Mouse (Mus musculus): Measurements from ENCODE around the gene Mlc1.
A peak's percentile ranks its signal among the peaks of the same experiment; 100 is the strongest.

Gene Mlc1

DNA sequence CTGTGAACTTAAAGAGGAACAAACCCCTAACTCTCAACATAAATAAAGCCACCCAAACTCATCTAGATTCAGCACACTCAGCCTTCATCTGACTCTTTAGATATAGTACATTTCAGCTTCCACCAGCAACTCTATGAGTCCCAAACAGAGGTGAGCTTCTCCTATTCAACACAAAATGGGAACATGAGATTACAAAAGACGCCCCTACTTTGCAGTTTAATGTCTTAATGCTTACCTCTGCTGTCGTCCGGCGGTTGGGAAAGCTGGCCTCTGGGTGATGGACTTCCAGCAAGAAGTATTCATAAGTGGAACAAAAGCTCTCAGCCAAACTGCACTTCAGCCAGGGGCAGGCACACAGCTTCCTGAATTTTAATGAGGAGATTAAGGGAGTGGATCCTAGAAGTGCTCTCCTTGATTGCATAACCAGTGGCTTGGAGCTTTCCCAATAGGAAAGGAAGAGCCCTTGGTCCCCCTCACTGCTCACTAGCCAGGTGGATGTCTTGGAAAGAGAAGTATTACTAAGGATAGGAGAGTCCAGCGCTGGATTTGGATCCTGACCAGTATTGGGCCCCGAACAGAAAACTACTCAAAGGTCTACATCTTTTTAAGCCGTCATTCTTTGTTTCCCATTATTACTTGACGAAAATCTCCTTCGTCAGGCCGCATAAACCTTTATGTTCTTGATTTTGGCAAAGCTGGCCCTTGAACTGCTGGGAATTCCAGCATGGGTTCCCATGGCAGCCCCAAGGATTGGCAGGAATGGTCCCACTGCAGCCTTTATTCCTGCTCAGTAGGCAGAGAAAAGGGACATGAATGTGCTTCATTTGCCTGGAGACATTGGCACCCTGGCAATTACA, at the start of gene Mlc1:
Gene Mlc1, minus strand, starts transcription at position 727 of the 857 bp plus-strand sequence.
- no peak for DNase-seq

DNA sequence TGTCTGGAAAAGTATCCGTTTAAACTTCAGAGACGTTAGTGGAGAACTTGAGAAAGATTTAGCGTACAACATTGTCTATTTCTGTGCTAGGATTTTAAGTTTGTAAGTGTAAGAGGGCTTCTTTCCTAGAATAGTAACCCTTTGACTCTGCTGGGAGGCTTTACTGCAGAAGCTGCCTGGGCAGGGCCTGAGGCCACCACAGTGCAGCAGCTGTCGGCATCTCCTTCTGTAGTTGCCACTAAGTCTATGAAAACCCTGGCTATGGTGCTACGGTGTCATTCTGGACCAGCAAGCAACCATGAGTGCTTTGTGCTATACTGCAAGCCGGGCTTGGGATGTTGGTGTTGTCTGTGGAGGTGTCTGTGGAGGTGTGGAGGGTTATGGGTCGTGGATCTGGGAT, 41.7 kb upstream of the Mlc1 start:
- no peak for DNase-seq

DNA sequence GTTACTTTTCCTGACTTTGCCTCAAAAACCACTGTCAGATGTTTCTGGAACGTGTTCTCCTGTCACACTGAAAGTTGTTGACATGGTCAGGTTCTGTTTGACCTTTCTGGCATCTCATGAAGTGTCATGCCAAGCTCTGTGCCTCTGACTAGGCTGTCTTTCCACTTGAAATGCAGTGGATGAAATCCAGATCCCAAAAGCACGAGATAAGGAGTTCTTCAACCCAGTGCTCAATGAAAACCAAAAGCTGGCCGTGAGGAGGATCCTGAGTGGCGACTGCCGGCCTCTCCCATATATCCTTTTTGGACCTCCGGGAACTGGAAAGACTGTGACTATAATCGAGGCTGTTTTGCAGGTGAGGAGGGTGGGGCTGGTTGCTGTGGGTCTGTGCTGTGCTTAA, 41.3 kb upstream of the Mlc1 start:
- DNase-seq, result no peak

DNA sequence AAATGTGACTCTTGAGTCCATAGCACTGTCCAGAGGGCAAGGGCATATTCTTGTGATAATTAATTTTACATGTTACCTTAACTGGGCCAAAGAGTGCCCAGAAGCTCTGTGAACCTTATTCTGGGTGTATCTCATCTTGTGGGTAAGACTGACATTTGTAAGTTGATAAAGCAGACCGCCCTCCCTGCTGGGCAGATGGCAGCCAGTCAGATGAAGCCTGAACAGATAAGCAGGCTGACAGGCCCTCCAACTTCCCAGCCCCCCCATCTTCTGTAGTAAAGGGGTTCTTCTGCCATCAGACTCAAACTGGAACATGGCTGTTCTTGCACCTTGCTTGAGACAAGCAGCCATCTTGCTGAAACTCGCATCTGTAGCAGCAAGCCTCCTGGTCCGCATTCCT, 37.9 kb upstream of the Mlc1 start:
- DNase-seq, result no peak

DNA sequence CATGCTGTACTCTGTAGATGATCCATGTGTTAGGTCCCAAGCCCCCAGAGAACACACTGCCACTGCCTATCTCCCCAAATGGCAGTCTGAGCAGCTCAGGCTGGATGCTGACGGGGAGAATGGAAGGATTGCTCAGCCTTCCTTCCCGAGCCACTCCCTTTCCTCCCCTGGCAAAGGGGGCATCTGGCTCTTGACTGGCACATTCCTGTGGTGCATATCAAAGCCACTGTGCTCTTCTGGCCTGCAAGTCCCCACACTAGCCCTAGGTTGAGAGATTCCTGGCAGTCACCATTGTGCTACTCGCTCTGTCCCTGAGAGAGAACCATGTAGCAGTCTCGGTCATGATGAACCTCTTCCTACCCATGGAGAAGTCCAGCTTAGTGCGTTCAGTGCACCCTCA, 29.0 kb upstream of the Mlc1 start:
- no peak for DNase-seq

DNA sequence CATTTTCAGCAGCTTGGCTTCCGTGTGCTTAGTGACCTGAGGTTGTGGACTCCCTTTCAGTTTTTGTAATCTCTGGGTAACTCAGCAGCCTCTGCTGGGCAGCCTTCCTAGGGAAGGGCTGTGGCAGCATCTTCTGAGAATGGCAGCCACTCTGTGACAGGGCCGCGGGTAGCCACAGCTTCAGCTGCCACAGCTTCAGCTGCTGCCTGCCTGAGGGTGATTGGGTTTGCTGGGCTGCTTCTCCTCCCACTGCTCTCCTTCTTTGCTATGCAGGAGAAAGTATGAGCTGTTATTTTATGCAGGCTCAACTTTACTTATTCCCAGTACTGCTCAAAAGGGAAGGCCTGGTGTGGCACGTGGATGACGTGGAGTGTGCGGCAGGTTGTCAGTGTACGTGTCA, 28.2 kb upstream of the Mlc1 start:
- no peak for DNase-seq

DNA sequence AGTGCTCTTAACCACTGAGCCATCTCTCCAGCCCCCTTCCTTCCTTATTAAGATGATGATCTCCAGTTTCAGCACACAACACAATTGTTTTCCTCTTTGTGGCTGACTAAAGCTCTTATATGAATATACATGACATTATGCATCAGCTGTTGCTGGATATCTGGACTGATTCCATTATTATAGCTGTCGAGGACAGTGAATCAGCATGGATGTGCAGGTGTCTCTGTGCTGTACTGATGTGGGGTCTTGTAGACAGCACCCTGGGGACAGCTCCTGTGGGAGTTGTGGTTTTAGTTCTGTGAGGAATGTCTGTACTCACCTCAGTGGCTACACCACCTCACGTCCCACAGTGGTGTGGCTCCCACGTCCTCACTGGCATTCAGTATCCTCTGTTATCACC, 22.4 kb upstream of the Mlc1 start:
- no peak for DNase-seq

DNA sequence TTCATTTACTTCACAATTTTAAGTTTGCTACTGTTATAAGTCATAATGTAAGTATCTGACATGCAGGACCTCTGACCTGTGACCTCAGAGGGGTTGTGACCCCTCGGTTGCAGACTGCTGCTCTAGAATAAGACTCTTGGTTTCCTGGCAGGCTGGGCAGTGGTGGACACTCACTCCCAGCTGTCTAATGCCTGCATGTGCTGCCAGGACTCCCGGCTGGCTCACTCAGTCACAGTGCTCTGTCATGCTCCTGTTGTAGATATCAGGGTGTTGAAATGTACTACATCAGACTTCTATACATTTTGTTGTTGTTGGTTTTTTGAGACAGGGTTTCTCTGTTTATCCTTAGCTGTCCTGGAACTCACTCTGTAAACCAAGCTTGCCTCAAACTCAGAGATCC, 21.6 kb upstream of the Mlc1 start:
- DNase-seq, result no peak

DNA sequence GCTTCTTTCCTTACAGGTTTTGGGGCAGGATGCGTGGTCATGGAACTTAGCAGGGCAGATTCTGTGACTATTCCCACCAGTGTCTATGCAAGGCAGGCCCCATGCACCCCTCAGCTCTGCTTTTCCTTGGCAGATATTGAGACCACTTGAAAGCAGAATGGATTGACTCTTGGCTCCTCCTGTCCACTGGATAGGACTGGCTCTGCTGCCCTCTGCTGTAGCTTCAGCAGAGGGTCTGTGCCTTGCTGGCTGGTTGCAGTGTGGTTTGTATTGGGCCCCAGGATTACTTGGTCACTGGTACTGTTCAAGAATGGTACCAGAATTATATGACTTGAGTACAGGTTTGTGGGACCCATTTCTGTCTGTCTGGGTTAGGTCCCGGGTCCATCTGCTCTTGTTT, 20.3 kb upstream of the Mlc1 start:
- DNase-seq, result peak; percentile 10

DNA sequence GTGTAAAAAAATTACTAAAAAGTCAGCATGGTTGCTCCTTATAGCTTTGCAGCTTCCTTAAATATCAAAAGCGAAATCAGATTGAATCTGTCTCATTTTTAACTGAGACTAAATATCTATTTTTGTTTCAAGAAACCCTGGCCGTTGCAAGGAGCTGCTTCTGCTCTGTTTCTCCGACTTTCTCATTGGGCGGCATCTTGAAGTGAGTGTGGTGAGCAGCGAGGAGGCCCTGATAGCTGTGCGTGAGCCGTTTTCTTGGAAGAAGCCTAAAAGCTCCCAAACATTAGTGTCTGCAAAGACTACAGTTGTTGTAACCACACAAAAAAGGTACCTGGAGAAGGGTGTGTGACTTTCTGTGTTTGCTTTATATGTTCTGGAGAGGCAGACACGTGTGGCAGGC, 19.8 kb upstream of the Mlc1 start:
- DNase-seq, result no peak

DNA sequence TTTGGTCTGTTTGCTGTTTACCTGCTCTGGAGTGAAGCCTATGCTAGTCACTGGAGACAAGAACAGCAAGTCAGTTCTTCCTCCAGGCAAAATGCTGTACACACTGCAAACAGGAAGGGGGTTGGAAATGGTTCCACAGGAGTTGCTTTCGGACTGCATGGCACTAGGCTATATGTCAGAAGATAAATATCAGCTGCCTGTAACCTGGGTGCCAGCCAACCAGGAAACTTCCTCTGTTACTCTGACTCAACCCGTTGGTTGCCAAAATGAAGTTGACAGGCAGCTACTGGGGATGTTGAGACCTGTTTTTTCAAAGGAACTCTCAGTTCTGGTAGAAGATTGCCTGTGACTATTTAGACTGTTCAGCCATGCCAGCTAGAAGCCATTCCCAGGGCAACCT, 10.4 kb upstream of the Mlc1 start:
- DNase-seq, result no peak

DNA sequence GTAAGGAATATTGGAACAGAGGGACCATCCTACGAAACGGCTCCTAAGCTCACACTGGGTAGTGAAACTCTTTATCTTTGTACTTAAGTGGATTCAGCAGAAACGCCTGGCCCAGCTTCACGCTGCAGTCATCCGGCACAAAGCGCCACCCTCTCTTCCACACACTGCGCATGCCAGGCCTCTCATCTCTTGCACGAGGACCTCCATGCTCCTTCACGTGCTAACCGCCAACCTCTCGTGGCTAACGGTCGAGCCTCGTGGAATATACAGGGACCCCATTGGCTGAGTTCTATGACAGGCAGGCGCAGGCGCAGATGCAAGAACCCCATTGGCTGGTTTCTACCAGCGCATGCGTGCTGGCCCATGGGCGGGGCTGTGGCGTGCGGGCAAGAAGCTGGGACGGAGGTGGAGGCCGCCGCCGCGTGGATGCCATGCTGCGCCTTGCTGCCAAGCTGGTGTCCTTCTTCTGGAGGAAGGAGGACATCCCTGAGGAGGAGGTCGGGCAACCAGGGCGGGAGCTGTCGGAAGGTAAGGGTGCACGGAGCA, 3.8 kb upstream of the Mlc1 start, which contains the start of gene Mov10l1:
Gene Mov10l1, plus strand, starts transcription at position 376 of the 546 bp plus-strand sequence.
- no peak for DNase-seq

DNA sequence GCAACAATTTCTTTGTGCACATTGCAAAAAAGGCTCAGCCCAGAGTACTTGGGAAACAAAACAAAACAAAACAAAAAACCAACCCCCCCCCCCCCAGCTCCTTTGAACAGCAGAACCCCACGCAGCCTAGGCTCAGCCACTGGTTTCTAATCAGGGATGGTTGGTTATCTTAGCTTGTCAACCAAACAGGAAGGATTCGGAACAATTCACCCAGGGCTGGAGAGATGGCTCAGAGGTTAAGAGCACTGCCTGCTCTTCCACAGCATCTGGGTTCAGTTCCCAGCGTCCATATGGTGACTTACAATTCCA, 285 bp upstream of the Mlc1 start:
- DNase-seq, result no peak

DNA sequence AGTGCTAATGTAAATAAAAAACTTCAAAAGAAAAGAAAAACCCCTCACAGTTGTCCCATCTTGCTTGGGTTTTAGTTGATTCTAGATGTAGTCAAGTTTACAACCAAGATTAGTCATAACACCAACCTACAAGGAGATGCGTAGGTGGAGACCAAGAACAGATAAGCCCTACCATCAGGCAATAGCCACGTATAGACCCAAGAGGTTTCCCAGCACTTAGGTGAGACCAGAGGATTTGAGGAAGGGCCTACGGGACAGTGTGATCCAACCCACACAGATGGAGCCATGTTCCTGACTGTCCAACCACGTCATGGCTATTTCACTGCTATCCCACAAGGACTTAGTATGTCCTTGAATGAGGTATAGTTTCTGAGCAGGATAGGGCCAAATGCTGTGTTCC, 6.5 kb downstream of the Mlc1 start:
- no peak for DNase-seq

DNA sequence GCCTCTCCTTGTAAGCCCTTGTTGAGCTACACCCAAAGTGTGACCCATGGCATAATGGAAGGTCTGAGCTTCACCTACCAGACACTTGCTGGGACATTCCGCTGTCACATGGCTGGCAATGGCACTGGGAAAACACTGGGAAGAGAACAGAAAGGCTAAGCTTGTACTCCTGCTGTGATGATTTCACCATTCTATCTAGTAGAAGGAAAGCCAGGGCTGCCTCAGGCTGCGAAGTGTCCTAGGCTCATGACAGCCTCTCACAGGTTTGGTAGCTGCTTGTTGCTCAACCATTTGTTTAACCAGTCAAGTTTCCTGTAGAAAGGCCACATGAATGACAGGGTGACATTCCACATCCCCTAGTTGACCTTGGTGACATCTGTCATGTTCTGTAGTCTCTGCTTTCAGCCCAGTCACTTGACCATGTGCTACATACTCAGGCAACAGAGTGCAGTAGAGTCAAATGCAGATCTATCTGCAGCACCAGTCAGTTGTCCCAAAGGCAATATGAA, 14.7 kb downstream of the Mlc1 start:
- no peak for DNase-seq

DNA sequence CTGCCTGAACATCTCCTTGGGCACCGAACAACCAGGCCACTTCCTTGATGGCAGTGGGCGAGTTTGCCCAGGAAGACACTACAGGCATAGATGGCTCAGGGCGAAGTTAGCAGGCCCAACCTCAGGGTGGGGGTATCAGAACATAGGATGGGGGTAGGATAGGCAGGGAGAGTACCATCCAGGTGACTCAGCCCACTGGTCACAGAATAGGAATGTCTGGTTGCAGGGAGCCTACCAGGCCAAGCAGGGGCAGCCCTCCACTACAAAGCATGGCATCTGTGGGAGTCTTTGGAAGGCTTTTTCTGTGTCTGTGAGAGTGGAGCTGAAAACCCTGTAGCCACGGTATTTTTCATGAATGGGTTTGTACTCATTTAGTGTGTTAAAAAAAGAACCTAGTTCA, 21.3 kb downstream of the Mlc1 start:
- DNase-seq, result no peak

DNA sequence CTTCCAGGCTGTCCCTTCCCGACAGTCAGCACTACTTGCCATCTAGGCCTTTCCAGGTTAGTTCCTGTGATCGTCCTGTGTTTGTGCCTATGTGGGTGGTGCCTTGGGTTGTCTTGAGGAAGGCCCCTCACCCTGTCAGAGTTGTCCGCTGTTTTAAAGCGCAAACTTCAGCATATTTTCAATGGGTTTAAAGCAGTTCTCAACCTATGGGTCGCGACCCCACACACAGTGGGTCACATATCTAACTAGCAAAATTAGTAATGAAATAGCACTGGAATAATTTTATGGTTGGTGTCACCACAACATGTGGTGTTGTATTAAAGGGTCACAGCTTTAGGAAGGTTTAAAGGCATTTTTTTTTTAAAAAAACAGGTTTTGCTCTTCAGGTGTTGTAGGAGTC, 23.5 kb downstream of the Mlc1 start:
- DNase-seq, result no peak

DNA sequence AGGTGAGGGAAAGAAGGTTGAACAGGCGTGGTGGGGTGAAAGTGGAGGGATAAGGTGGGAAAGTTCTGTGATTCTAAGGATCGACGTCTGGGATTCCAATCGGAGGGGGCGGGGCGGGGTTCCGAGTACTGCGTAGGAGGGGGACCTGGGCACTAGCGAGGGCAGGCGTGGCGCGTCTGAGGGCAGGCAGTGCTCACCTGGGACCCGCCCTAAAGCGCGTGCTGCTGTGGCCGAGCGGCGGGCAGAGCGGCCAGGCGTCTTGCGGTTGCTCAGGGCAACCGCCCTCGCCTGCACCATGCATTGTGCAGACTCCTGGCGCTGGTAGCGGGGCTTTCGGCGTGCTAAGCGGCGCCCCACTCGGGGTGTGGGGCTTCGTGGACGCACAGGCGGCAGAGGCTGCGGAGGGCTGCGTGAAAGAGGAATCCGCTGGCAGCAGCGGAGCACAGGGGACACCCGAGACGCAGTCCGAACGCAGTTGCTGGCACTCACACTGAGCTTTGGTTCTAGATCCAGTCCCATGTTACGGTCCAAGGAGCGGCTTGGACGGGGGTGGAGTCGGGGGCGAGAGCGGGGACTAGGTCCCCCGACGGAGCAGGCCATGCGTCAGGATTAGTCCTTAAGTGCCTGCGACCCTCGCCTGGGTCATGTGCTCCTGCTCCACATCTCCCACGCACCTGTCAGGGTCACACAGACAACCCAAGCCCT, 24.3 kb downstream of the Mlc1 start, which contains the start of gene Ttll8:
Gene Ttll8, minus strand, starts transcription at position 51 of the 705 bp plus-strand sequence.
- DNase-seq, result peak; percentile 39

DNA sequence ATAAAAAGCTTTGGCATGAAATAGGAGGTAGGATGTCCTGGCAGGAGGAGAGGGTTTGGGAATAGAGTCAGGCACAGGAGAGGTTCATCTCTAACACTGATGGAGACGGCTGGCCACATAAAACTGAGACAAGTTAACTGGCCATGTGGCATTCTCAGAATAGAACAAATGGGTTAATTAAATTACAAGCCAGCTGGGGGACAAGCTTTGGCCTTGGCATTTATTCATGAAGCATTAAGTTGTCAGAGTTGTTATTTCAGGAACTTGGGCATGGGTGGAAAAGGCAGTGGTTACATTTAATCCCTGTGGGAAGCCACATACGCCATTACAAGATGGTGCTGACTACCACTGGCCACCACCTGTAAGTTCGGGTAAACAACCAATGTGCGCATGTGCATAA, 27.6 kb downstream of the Mlc1 start:
- DNase-seq, result no peak

DNA sequence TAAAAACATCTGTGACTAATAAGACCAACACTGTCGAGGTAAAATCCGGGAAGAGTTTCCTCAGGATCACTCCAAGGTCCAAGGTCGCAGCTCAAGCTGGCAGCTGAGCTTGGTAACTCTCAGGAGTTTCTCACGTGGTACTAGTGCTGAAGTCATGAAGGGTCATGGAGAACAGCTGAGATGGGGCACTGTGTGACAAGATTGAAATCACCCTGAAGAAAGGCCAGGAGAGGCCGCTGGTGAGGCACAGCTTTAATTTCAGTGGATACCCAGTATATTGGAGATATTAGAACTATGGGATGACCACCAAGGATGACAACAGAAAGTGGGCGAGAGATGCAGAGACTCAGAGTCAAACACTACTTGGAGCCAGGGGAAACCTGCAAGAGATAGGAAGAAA, 32.0 kb downstream of the Mlc1 start:
- peak; percentile 12 for DNase-seq

DNA sequence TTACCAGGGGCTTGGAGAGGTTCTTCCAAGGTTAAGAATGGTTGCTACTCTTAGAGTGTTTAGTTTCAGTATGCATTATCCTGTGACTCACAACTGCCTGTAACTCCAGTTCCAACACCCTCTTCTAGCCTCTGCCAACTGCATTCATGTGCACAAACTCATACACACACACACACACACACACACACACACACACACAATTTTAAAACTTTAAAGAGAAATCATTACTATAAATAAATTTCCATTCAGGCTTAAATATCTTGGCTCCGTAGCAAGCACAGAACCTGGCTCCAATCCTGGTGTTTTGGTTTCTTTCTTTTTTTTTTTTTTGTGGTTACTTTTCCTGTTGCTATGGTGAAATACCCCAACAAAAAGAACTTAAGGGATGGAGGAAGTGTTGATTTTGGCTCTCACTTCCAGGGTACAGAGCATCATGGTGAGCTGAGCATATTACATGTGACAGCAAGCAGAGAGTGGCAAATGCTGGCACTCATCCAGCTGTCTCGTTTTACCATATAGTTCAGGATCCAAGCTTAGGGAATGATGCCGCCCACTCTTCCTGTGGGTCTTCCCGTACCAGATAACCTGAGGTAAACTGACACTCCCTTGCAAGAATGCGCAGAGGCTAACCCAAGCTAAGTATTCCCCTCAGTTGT, 34.8 kb downstream of the Mlc1 start:
- no peak for DNase-seq

DNA sequence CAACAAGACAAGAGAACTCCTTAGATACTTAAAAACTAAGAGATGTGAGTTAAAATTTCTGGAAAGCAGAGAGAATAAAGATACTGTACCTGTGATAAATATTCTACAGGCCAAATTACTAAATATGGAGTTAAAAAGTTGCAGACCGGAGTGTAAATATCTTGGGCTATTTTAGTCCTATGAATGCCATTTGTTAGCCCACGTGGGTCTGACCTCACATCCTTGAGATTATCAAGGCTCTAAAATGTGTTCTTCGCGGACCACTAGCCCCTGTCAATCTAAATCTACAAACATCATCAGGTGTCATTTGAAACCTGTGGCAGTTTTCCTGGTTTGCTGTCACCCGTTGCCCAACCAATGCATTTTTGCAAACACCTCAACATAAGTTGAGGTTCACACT, 36.0 kb downstream of the Mlc1 start:
- no peak for DNase-seq

DNA sequence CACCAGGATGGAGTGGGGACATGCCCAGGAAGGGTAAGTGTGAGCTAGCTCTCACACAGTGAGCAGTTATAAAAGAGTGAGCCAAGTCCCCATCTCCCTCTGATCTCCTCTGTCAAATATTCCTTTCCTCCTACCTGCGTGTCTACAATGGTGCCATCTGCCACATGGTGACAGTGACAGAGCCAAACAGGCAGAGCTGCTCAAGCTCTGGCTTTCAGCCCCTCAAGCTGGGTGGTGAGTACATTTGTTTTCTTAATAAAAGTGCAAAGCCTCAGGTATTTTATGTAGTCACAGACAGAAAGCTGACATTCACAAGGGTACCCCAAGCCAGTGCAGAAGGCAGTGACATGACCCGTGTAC, 41.5 kb downstream of the Mlc1 start:
- DNase-seq, result no peak

Data from kidney, postnatal 14 days (tissue).